ENCODE assay signal across 14 mouse cellular contexts in the genomic region with DNA sequence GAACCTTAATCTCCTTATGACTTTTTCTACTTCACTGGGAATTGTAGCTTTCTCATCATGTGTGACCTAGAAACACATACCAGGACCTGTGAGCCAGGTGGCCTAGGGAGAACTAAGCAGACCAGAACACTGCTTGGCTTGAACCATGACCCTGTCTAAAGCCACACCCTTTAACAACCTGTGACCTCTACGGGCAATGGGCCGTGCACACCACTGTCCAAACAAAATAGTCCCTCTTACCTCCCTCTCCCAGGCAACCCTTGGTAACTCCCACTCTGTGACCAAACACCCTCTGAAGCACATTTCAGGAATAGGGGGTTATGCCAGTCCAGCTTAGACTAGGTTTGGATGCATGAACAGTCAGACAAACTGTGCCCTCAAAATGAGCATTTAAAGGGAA. TPM values are rescaled to one million over a fixed set of nuclear protein-coding genes. Genes with fewer than 3 reads are reported as not detected.
"Had no signal": no experiment of that assay in that cellular context is flagged by ENCODE, and none has a peak within 500 bp of the region (broad histone marks: within the 10 kb centered on the region; RNA-seq: fewer than 3 reads in every experiment).

No protein-coding gene starts in this region.

- H3K4me1 ChIP-seq: intestine, embryonic 15.5 days; limb, embryonic 10.5 days; liver, embryonic 13.5 days; lung, embryonic 15.5 days; megakaryocyte, embryonic 14.5 days; midbrain, embryonic 15.5 days; neural tube, embryonic 12.5 days; stomach, embryonic 15.5 days had no signal

- H3K36me3 ChIP-seq: intestine, embryonic 15.5 days; limb, embryonic 10.5 days; liver, embryonic 13.5 days; lung, embryonic 15.5 days; midbrain, embryonic 15.5 days; neural tube, embryonic 12.5 days; stomach, embryonic 15.5 days had no signal

- H3K4me2 ChIP-seq: intestine, embryonic 15.5 days; liver, embryonic 13.5 days; lung, embryonic 15.5 days; midbrain, embryonic 11.5 days; midbrain, embryonic 15.5 days; neural tube, embryonic 12.5 days; stomach, embryonic 15.5 days had no signal

- H3K9me3 ChIP-seq: intestine, embryonic 15.5 days; limb, embryonic 10.5 days; liver, embryonic 13.5 days; lung, embryonic 15.5 days; megakaryocyte, embryonic 14.5 days; midbrain, embryonic 15.5 days; neural tube, embryonic 12.5 days; stomach, embryonic 15.5 days had no signal

- H3K27me3 ChIP-seq: intestine, embryonic 15.5 days; liver, embryonic 13.5 days; lung, embryonic 15.5 days; megakaryocyte, embryonic 14.5 days; midbrain, embryonic 15.5 days; neural tube, embryonic 12.5 days; stomach, embryonic 15.5 days had no signal

- H3K27ac ChIP-seq: intestine, embryonic 15.5 days; limb, embryonic 10.5 days; liver, embryonic 13.5 days; lung, embryonic 15.5 days; macrophage; midbrain, embryonic 15.5 days; neural tube, embryonic 12.5 days; stomach, embryonic 15.5 days had no signal

- ATAC-seq: intestine, embryonic 15.5 days; liver, postnatal 0 days; midbrain, embryonic 15.5 days had no signal

- H3K4me3 ChIP-seq: intestine, embryonic 15.5 days; limb, embryonic 10.5 days; liver, embryonic 13.5 days; lung, embryonic 15.5 days; megakaryocyte, embryonic 14.5 days; midbrain, embryonic 15.5 days; neural tube, embryonic 12.5 days; stomach, embryonic 15.5 days had no signal

- DNase-seq: liver, embryonic 13.5 days; liver, postnatal 0 days; lung, postnatal 14 days; thymus, adult 2 months; thymus, postnatal 25 days had no signal

- H3K9ac ChIP-seq: intestine, embryonic 15.5 days; liver, embryonic 13.5 days; liver, postnatal 0 days; lung, embryonic 15.5 days; midbrain, embryonic 15.5 days; neural tube, embryonic 12.5 days; stomach, embryonic 15.5 days had no signal

RNA-seq across cellular contexts. Expression of a gene that starts 35.0 kb away (rescaled TPM):
- polyA plus RNA-seq: macrophage had no signal
